Mouse (Mus musculus): Measurements from ENCODE around the gene Tmeff2. TPM values are rescaled to one million over a fixed set of nuclear protein-coding genes. Genes with fewer than 3 reads are reported as not detected.

Tmeff2 gene
- polyA plus RNA-seq, 1 experiment from 2014 or later = 33.9 TPM

DNA sequence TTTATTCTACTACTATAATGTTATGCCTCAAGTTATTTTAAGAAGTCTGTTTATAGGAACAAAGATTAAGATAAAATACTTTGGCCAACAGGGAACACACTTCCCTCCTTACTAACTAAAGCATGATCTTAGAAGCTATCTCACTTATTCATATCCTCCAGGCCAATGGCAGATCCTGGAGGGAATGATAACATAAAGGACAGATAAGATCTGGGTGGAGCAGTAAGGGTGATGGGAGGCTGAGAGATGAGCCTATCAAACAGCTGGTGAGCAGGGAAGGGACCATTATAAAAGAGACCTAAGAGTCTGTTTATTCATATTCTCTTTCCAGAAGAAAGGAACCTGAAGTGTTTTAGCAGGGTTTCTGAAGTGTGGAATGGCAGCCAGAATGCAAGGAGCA is 290.8 kb downstream of the Tmeff2 start:
- ATAC-seq (ENCODE audit: low FRiP score) = no peak
- Histone ChIP-seq H3K9me3 (replicated peaks) (no peaks in the 10 kb centered on the region), H3K27me3 (no peaks in the 10 kb centered on the region), H3K4me1 (no peaks in the 10 kb centered on the region), H3K4me3 (no peak overlapping the region), H3K27ac (no peak overlapping the region), H3K4me2 (replicated peaks) (no peak overlapping the region), H3K9ac (no peak overlapping the region), H3K36me3 (no peaks in the 10 kb centered on the region)

DNA sequence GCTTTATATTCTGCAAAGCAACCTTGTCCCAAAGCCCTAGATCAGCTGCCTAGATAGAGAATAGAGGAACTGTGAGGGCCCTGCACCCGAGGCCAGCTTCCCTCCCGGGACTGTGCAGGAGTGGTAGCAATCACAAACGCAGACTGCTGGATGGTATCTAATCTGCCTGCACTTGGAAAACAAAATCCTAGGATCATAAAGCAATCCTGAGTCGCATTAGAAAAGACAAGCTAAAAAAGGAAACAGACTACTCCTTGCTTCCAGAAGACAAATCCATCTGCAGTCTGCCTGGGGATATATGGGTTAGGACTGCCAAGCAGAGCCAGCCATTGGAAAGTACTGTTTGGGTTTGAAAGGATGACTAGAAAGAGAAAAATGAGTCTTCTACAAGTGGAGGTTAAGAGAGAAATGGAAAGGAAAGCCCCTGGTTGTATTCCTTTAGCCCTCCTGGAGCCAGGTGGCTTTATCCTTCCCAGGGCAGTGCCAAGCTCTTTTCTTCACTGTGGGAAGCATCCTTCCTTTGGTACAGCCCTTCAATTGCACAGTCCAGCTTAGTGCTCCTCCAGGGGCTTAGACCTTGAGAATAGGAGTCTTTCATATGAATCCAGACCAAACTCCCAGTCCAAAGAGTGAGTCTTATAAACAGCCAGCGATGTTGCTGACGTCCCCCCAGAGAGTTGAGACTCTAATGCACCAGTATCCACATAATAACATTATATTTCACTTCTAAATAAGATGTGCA is 291.6 kb downstream of the Tmeff2 start:
- Histone ChIP-seq H3K36me3 (no peaks in the 10 kb centered on the region), H3K4me2 (replicated peaks) (no peak overlapping the region), H3K4me1 (no peaks in the 10 kb centered on the region), H3K27me3 (no peaks in the 10 kb centered on the region), H3K4me3 (no peak overlapping the region), H3K9ac (no peak overlapping the region), H3K27ac (no peak overlapping the region), H3K9me3 (replicated peaks) (no peaks in the 10 kb centered on the region)
- no peak for ATAC-seq (ENCODE audit: low FRiP score)
- 78% methylated on average over 6 of the region's 6 CpGs for WGBS

DNA sequence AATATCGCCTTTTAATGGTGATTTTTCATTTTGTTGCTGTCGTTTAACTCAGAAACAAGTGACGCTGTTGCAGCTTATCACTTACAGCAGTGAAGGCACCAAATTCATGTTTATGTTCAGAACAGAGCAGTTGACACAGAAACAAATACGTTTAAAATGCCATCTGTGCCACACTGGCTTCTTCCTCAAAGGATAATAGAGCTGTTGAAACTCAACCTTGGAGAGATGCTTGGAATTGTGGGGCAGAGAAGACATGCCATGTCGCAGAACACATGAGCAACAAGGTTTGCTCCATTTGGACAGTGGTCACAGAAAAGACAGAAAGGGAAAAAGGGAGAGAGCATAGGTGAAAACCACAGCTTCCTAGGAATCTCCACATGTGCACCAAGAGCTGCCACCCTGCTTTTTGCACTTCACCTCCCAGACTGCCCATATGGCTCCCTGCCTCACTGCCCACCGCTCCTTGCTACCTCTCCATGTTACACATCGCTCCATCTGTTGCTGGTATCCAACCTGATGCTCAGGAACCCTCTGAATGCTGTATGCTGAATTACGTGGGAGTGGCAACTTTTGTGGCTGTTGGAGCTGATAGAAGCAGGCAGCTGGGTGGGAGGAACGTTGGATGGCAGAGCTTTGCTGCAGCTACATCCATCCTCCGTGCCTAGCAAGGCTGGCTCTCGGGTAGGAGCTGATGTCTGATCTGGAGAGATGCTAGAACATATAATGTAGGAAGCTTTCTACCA is 298.8 kb downstream of the Tmeff2 start:
- H3K9ac ChIP-seq = no peak overlapping the region
- no peak overlapping the region for H3K4me2 ChIP-seq (replicated peaks)
- H3K4me1 ChIP-seq = no peaks in the 10 kb centered on the region
- H3K27ac ChIP-seq = no peak overlapping the region
- H3K27me3 ChIP-seq = no peaks in the 10 kb centered on the region
- no peak overlapping the region for H3K4me3 ChIP-seq
- ATAC-seq (ENCODE audit: low FRiP score) = no peak
- H3K9me3 ChIP-seq (replicated peaks) = no peaks in the 10 kb centered on the region
- H3K36me3 ChIP-seq = no peaks in the 10 kb centered on the region
- WGBS = 83% methylated on average over 11 of the region's 11 CpGs

DNA sequence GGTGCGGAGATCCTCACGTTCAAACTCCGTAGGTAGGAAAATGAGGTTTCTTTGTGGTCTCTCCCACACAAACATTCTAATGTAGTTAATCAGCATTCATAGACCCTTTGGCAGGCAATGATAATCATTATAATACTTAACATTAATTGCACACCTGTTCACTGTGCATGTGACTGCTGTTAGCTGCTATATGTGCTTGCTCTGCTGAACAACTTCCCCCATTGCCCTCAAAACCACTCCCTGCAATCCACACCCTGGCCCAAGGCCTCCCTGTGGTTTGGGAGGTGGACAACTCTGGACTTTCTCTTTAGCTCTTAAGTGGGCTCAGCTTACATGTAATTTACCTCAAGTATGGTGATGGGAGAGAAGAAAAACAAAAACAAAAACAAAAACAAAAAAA is 299.5 kb downstream of the Tmeff2 start:
- Histone ChIP-seq H3K4me1 (no peaks in the 10 kb centered on the region), H3K4me2 (replicated peaks) (no peak overlapping the region), H3K36me3 (no peaks in the 10 kb centered on the region), H3K4me3 (no peak overlapping the region), H3K9ac (no peak overlapping the region), H3K27ac (no peak overlapping the region), H3K27me3 (no peaks in the 10 kb centered on the region), H3K9me3 (replicated peaks) (no peaks in the 10 kb centered on the region)
- 90% methylated on average over 3 of the region's 3 CpGs for WGBS
- ATAC-seq (ENCODE audit: low FRiP score) = no peak

DNA sequence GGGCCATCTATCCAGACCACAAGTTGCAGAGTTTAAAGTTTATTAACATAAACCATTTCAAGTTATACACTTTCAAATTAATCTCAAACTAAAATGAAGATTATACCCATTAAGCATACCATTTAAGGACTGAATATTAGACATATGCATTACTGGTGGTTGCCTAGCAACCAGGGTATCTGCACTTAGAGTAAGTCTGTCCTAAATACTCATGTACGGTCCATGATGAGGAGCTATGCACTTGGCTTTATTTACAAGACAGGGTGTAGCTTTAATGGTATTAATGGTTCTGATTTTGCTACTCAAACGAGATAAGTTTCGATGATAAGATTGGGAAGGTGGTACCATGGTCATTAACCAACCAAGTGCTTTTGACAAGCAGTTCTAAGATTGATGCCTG is 315.2 kb downstream of the Tmeff2 start:
- ATAC-seq (ENCODE audit: low FRiP score) = no peak; the same call in 1 of the 2 replicates
- Histone ChIP-seq H3K9ac (no peak overlapping the region), H3K27ac (no peak overlapping the region), H3K36me3 (no peaks in the 10 kb centered on the region), H3K4me2 (replicated peaks) (no peak overlapping the region), H3K4me1 (peaks cover 8% of the 10 kb centered on the region; the same call in 1 of the 2 replicates), H3K9me3 (replicated peaks) (no peaks in the 10 kb centered on the region), H3K4me3 (no peak overlapping the region), H3K27me3 (no peaks in the 10 kb centered on the region)
- WGBS = 88% methylated on average over 3 of the region's 3 CpGs

DNA sequence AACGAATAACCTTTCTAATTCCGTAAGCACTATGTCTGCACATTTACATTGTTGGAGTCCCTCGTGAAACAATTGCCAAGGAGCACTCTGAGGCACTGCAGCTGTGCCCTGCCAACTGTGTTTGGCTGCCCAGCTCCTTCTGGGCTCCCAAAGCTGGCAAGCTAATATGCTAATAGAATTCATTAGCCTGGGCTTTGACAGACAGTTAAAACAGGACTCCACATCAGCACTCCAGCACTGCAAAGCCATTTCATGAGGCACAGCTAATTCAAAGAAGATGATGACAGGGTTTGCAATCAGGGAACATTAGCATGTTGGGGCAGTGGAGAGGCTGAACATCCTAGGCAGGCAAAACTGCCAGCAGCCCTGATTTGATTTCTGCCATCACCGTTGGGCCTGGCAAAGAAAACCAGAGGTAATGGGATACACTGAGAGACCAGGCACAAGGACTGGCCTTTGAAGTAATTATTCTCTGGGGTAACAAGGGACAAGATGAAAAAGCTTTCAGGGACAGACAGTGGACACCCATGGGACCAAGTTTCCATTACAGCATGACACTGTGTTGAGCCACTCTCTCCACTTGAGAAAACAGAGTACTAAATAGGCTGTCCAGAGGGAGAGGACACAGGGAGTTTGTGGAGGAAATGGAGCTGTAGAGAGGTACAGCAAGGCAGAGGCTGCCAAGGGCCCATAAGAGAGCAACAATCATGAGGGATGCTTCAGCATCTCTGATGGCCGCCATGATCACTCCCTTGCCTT is 316.0 kb downstream of the Tmeff2 start:
- 54% methylated on average over 5 of the region's 5 CpGs for WGBS
- ATAC-seq (ENCODE audit: low FRiP score) = peak; percentile 86
- Histone ChIP-seq H3K4me1 (peaks cover 8% of the 10 kb centered on the region; the same call in 1 of the 2 replicates), H3K4me2 (replicated peaks) (no peak overlapping the region), H3K27ac (peak overlapping the region; percentile 72), H3K4me3 (no peak overlapping the region), H3K9ac (no peak overlapping the region), H3K27me3 (no peaks in the 10 kb centered on the region), H3K36me3 (no peaks in the 10 kb centered on the region), H3K9me3 (replicated peaks) (no peaks in the 10 kb centered on the region)

DNA sequence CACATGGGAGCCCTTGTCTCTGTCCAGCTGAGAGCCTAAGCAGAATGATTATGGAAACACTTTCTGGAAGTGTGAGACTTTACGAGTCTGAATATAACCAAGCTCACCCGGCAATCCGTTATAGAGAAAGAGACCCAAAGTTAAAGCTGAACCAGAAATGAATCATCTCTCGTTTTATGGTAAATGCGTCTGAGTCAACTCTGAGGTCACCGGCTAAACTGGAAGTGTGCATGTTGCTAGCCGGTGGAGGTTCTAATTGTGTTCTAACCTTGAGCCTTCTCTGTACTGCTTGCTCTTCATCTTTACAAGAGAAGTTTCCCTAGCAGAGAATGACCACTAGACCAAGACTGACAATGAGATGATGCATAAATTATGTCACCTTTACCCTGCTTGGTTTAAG is 316.8 kb downstream of the Tmeff2 start:
- H3K27ac ChIP-seq = no peak overlapping the region
- H3K9ac ChIP-seq = no peak overlapping the region
- H3K9me3 ChIP-seq (replicated peaks) = no peaks in the 10 kb centered on the region
- H3K27me3 ChIP-seq = no peaks in the 10 kb centered on the region
- no peak for ATAC-seq (ENCODE audit: low FRiP score)
- WGBS = 90% methylated on average over 7 of the region's 7 CpGs
- H3K4me1 ChIP-seq = peaks cover 8% of the 10 kb centered on the region; the same call in 1 of the 2 replicates
- H3K4me3 ChIP-seq = no peak overlapping the region
- H3K36me3 ChIP-seq = no peaks in the 10 kb centered on the region
- no peak overlapping the region for H3K4me2 ChIP-seq (replicated peaks)

DNA sequence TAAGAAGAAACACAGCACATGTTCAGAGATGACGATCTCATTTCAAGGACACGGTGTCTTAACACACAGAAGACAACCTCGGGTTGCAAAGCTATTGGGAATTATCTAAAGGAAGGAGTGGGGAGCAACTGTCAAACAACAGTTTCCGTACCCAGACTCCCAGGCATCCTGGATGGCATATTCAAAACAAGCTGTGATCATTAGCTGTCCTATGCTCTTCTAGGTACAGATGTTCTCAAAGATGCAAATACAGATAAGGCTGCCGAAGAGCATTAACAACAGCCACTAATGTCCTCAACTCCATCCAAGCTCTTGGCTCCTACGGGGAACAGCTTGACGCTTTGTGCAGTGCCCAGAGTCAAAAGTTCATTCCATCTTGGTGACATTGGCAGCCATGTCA is 324.7 kb downstream of the Tmeff2 start:
- H3K9ac ChIP-seq = no peak overlapping the region
- no peaks in the 10 kb centered on the region for H3K4me1 ChIP-seq
- no peak overlapping the region for H3K27ac ChIP-seq
- no peaks in the 10 kb centered on the region for H3K27me3 ChIP-seq
- H3K36me3 ChIP-seq = no peaks in the 10 kb centered on the region
- no peak for ATAC-seq (ENCODE audit: low FRiP score)
- WGBS = 83% methylated on average over 7 of the region's 7 CpGs
- no peaks in the 10 kb centered on the region for H3K9me3 ChIP-seq (replicated peaks)
- no peak overlapping the region for H3K4me2 ChIP-seq (replicated peaks)
- no peak overlapping the region for H3K4me3 ChIP-seq

Small RNA genes lying within 50 kb of the gene (microRNA-seq; reads per million reads assigned to microRNA genes)
- gene Gm25736 = not detected
